Mouse (Mus musculus): Measurements from ENCODE around the gene Dnah10. TPM values are rescaled to one million over a fixed set of nuclear protein-coding genes. Genes with fewer than 3 reads are reported as not detected.
A peak's percentile ranks its signal among the peaks of the same experiment; 100 is the strongest.

Dnah10 gene
- polyA plus RNA-seq (2016; fragmentation: Nextera tagmentation; extraction: Ambion mirVana): 0.04 and 0.07 TPM in 2 replicates

DNA sequence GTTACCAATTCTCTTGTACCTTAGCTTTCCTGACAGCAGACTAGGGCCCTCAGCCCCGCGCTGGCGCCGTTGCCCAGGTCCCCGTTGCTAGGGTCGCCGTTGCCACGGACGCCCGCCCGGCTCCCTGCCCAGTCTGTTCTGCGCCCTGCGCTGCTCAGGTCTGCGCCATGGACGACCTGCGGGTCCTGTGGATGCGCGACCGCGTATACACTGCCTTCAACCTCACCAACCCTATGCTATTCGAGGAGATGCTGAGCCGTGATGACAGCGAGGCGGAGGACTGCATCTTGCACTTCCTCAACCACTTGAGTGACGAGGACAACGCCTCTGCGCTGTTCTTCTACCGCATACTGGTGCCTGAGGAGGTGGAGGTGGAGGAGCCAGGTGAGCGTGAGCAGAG, at the start of gene Dnah10:
TSS of gene Dnah10 (plus strand) at position 89 of the 400 bp plus-strand sequence.
- peak; percentile 59 for DNase-seq (ENCODE audit: low spot score)
- Histone ChIP-seq H3K27ac (replicated peaks) (no peak within 1 kb of the TSS), H3K4me1 (peaks cover 15% of the 10 kb centered on the region), H3K27me3 (replicated peaks; ENCODE audit: low read depth, poor library complexity, severe bottlenecking) (peaks cover 7% of the 10 kb centered on the region; the same call in 1 of the 2 replicates), H3K36me3 (replicated peaks) (peaks cover 41% of the 10 kb centered on the region), H3K4me3 (peak within 1 kb of the TSS; percentile 15; the same call in 1 of the 2 replicates), H3K9me3 (no peaks in the 10 kb centered on the region)
- 9% methylated on average over 29 of the region's 29 CpGs for WGBS

DNA sequence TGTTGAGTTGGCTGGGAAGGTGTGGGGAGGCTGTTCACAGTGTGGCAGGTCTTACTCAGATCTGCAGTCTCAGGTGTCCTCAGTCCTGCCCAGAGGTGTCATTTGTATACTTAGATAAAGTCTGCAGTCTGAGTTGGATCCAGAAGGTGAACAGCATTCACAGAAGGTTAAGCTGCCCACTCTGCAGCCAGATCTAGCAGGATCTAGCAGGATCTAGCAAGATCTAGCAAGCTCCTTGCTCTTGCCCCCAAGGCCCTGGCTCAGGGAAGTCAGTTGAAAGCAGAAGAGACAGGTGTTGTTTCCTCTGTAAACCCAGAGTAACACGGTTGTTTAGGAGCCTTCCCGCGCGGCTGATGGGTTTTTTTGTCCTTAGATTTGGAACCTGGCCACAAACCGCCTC, 11.1 kb upstream of the Dnah10 start:
- H3K9me3 ChIP-seq: 0 out of 2 replicates have a peak, but pooled peaks cover 3% of the 10 kb centered on the region
- H3K36me3 ChIP-seq (replicated peaks): peaks cover 85% of the 10 kb centered on the region
- H3K4me3 ChIP-seq: no peak overlapping the region
- no peaks in the 10 kb centered on the region for H3K4me1 ChIP-seq
- H3K27me3 ChIP-seq (replicated peaks; ENCODE audit: low read depth, poor library complexity, severe bottlenecking): no peaks in the 10 kb centered on the region
- H3K27ac ChIP-seq (replicated peaks): no peak overlapping the region
- 91% methylated on average over 5 of the region's 5 CpGs for WGBS
- DNase-seq (ENCODE audit: low spot score): no peak

DNA sequence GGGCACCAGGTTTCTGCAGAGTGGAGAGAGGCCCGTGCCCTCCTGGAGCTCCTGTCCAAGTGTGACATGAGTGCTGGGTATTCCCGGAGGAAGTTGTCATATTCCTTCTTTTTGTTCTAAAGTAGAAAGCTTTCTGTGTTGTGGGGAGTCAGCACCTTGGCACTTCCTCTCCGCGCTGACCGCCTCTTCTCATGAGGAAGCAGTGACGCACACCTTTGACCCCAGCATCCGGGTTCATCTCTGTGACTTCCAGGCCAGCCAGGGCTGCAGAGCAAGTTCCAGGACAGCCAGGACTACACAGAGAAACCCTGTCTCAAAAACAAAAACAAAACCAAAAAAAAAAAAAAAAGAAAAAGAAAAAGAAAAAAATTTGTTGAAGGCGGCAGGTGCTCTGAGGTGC, 9.8 kb upstream of the Dnah10 start:
- no peaks in the 10 kb centered on the region for H3K27me3 ChIP-seq (replicated peaks; ENCODE audit: low read depth, poor library complexity, severe bottlenecking)
- H3K4me1 ChIP-seq: no peaks in the 10 kb centered on the region
- H3K9me3 ChIP-seq: 0 out of 2 replicates have a peak, but pooled peaks cover 3% of the 10 kb centered on the region
- H3K27ac ChIP-seq (replicated peaks): no peak overlapping the region
- no peak overlapping the region for H3K4me3 ChIP-seq
- 92% methylated on average over 8 of the region's 8 CpGs for WGBS
- DNase-seq (ENCODE audit: low spot score): no peak
- H3K36me3 ChIP-seq (replicated peaks): peaks cover 99% of the 10 kb centered on the region

- 94% methylated on average over 11 of the region's 11 CpGs for WGBS
- H3K27me3 ChIP-seq (replicated peaks; ENCODE audit: low read depth, poor library complexity, severe bottlenecking): no peaks in the 10 kb centered on the region
These were observed 6.9 kb upstream of the Dnah10 start for GRCm38 (mm10) chr5:124717969-124718368.

DNA sequence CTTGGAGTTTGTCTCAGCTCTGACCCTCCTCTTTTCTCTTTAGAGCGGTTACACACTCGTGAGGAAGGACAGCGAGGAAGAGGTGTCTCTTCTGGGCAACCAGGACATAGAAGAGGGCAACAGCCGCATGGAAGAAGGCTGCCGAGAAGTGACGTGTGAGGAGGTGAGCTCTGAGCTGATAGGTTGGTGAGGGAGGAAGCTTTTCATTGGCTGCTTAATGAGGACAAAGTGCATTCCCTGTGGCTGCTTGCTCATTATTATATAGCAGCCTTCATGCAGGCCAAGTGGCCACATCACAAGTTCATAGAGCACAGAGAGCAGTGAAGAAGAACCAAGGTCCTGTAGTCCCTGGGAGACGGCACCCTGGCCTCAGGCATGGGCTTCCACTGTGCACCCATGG, 6.5 kb upstream of the Dnah10 start:
- H3K36me3 ChIP-seq (replicated peaks): peaks cover 98% of the 10 kb centered on the region
- no peak overlapping the region for H3K4me3 ChIP-seq
- WGBS: 91% methylated on average over 7 of the region's 7 CpGs

More at GRCm38 (mm10) chr5:124717969-124718368, 6.9 kb upstream of the Dnah10 start:
- no peak overlapping the region for H3K4me3 ChIP-seq
- DNase-seq (ENCODE audit: low spot score): no peak
- H3K9me3 ChIP-seq: no peaks in the 10 kb centered on the region
- no peaks in the 10 kb centered on the region for H3K4me1 ChIP-seq
- H3K36me3 ChIP-seq (replicated peaks): peaks cover 98% of the 10 kb centered on the region
- H3K27ac ChIP-seq (replicated peaks): no peak overlapping the region

GRCm38 (mm10) chr5:124723125-124723524, 1.8 kb upstream of the Dnah10 start:
- H3K36me3 ChIP-seq (replicated peaks): peaks cover 59% of the 10 kb centered on the region

More for the DNA sequence above, 6.5 kb upstream of the Dnah10 start:
- no peaks in the 10 kb centered on the region for H3K4me1 ChIP-seq
- no peak for DNase-seq (ENCODE audit: low spot score)
- no peaks in the 10 kb centered on the region for H3K27me3 ChIP-seq (replicated peaks; ENCODE audit: low read depth, poor library complexity, severe bottlenecking)
- H3K9me3 ChIP-seq: no peaks in the 10 kb centered on the region
- H3K27ac ChIP-seq (replicated peaks): no peak overlapping the region

DNA sequence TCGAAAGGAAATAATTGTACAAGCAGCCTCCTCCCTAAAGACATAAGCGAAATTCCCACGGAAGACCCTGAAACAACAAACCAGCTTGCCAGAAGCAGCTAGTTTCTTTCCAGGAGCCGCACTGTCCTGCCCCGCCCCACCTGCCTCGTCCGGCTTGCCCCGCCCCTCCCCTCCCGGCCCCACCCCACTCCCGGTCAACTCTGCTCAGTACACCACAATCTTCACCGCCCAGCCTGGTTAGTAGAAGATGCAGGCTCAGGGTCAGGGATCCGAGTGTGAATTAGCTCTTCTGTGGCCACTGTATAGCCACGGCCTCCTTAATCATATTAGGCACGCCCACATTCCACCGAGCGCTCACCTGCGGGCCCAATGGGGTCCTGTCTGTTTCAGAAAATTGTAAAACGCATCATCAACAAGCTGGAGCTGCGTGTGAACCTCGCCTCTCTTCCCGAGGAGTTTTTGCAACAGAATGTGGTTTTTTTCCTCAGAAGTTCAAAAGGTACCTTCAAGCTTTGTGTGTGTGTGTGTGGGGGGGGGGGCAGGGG, 4.8 kb downstream of the Dnah10 start:
- H3K4me1 ChIP-seq: peaks cover 13% of the 10 kb centered on the region
- H3K27ac ChIP-seq (replicated peaks): no peak overlapping the region
- H3K27me3 ChIP-seq (replicated peaks; ENCODE audit: low read depth, poor library complexity, severe bottlenecking): peaks cover 7% of the 10 kb centered on the region; the same call in 1 of the 2 replicates
- DNase-seq (ENCODE audit: low spot score): peak; percentile 42
- H3K4me3 ChIP-seq: peak overlapping the region; percentile 46
- no peaks in the 10 kb centered on the region for H3K9me3 ChIP-seq
- 15% methylated on average over 21 of the region's 21 CpGs for WGBS
- no peaks in the 10 kb centered on the region for H3K36me3 ChIP-seq (replicated peaks)

More at GRCm38 (mm10) chr5:124723125-124723524, 1.8 kb upstream of the Dnah10 start:
- Histone ChIP-seq H3K4me3 (no peak overlapping the region), H3K27me3 (replicated peaks; ENCODE audit: low read depth, poor library complexity, severe bottlenecking) (peaks cover 7% of the 10 kb centered on the region; the same call in 1 of the 2 replicates), H3K9me3 (no peaks in the 10 kb centered on the region), H3K4me1 (peaks cover 9% of the 10 kb centered on the region), H3K27ac (replicated peaks) (no peak overlapping the region)
- 92% methylated on average over 6 of the region's 6 CpGs for WGBS
- DNase-seq (ENCODE audit: low spot score): no peak

DNA sequence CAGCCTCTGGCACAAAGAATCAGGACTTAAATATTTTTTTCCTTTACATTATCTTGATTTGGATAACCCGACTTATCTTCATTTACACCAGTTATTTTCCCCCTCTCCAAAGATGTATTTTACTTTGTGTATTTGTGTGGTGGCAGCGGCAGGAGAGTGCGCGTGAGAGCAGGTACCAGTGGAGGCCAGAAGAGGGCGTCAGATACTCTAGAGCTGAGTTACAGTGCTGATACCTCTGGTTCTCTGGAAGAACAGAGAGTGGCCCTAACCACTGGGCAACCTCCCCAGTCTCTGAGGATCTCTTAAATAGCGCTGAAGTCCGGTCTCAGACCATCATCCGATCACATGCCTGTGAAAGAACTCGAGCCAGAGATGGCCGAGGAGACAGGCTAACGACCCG, 9.1 kb downstream of the Dnah10 start:
- no peak for DNase-seq (ENCODE audit: low spot score)
- Histone ChIP-seq H3K4me1 (peaks cover 6% of the 10 kb centered on the region), H3K27me3 (replicated peaks; ENCODE audit: low read depth, poor library complexity, severe bottlenecking) (no peaks in the 10 kb centered on the region), H3K27ac (replicated peaks) (no peak overlapping the region), H3K36me3 (replicated peaks) (no peaks in the 10 kb centered on the region), H3K4me3 (no peak overlapping the region), H3K9me3 (no peaks in the 10 kb centered on the region)
- WGBS: 89% methylated on average over 12 of the region's 12 CpGs

DNA sequence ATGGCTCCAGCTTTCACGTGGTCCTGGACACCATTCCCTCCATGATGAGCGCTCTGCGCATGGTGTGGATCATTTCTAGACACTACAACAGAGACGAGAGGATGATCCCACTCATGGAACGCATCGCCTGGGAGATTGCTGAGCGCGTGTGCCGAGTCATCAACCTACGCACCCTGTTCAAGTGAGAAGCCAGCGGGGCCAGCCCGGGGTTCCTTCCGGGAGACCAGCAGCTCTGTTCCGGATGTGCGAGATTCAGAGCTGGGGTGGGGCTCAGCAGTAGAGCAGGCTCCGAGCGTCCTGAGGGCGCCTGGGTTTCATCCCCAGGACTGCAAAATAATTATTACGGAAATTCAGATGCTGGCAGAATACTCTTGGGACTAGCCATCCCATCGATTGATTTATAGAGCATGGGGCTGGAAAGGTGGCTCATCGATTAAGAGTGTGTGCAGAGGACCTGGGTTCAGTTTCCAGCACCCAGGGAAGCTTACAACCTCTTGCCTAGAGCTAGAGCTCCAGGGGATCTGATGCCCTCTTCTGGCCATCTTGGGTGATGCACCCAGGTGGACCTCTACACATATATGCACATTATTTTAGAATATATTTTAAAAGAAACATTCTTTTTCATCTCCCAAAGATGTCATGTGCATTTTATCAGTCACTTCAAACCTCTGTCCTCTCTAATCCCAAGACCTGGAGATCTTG, 17.2 kb downstream of the Dnah10 start:
- no peaks in the 10 kb centered on the region for H3K4me1 ChIP-seq
- WGBS: 95% methylated on average over 21 of the region's 21 CpGs
- no peak for DNase-seq (ENCODE audit: low spot score)
- no peaks in the 10 kb centered on the region for H3K36me3 ChIP-seq (replicated peaks)
- H3K27me3 ChIP-seq (replicated peaks; ENCODE audit: low read depth, poor library complexity, severe bottlenecking): no peaks in the 10 kb centered on the region
- H3K27ac ChIP-seq (replicated peaks): no peak overlapping the region
- H3K4me3 ChIP-seq: no peak overlapping the region
- peaks cover 12% of the 10 kb centered on the region; the same call in 1 of the 2 replicates for H3K9me3 ChIP-seq

DNA sequence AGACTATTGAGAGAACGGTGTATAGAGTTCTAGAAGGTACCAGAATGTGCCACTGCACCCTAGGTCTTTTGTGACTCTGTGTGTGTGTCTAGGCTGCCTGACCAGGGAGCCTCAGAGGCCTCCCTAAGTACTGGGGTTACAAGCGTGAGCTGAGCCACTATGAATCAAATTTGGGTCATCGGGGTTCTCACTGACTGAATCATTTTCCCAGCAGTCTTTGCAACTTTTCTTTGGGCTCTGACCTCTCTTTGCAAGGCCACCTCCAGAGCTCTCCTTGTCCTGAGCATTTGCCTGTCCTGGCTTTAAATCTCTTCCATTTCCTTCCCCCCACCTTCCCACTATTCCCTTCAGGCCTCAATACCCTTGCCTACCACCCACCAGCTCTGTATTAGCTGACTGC, 19.0 kb downstream of the Dnah10 start:
- H3K27me3 ChIP-seq (replicated peaks; ENCODE audit: low read depth, poor library complexity, severe bottlenecking): no peaks in the 10 kb centered on the region
- no peaks in the 10 kb centered on the region for H3K4me1 ChIP-seq
- no peak overlapping the region for H3K4me3 ChIP-seq
- 85% methylated on average over 3 of the region's 3 CpGs for WGBS
- no peak overlapping the region for H3K27ac ChIP-seq (replicated peaks)
- no peak for DNase-seq (ENCODE audit: low spot score)
- peaks cover 12% of the 10 kb centered on the region; the same call in 1 of the 2 replicates for H3K9me3 ChIP-seq
- no peaks in the 10 kb centered on the region for H3K36me3 ChIP-seq (replicated peaks)

- 93% methylated on average over 15 of the region's 15 CpGs for WGBS
These were observed 21.3 kb downstream of the Dnah10 start for GRCm38 (mm10) chr5:124746220-124746619.

GRCm38 (mm10) chr5:124748296-124748695, 23.4 kb downstream of the Dnah10 start:
- no peaks in the 10 kb centered on the region for H3K4me1 ChIP-seq
- H3K27me3 ChIP-seq (replicated peaks; ENCODE audit: low read depth, poor library complexity, severe bottlenecking): no peaks in the 10 kb centered on the region
- WGBS: 85% methylated on average over 18 of the region's 18 CpGs
- H3K9me3 ChIP-seq: no peaks in the 10 kb centered on the region
- H3K36me3 ChIP-seq (replicated peaks): no peaks in the 10 kb centered on the region
- H3K4me3 ChIP-seq: no peak overlapping the region
- DNase-seq (ENCODE audit: low spot score): no peak
- H3K27ac ChIP-seq (replicated peaks): no peak overlapping the region

More at GRCm38 (mm10) chr5:124746220-124746619, 21.3 kb downstream of the Dnah10 start:
- Histone ChIP-seq H3K4me1 (no peaks in the 10 kb centered on the region), H3K36me3 (replicated peaks) (no peaks in the 10 kb centered on the region), H3K27ac (replicated peaks) (no peak overlapping the region), H3K9me3 (peaks cover 9% of the 10 kb centered on the region; the same call in 1 of the 2 replicates), H3K27me3 (replicated peaks; ENCODE audit: low read depth, poor library complexity, severe bottlenecking) (no peaks in the 10 kb centered on the region), H3K4me3 (no peak overlapping the region)
- DNase-seq (ENCODE audit: low spot score): no peak

GRCm38 (mm10) chr5:124751656-124752055, 26.8 kb downstream of the Dnah10 start:
- 92% methylated on average over 9 of the region's 9 CpGs for WGBS

More at GRCm38 (mm10) chr5:124751656-124752055, 26.8 kb downstream of the Dnah10 start:
- H3K36me3 ChIP-seq (replicated peaks): no peaks in the 10 kb centered on the region
- DNase-seq (ENCODE audit: low spot score): no peak
- H3K27me3 ChIP-seq (replicated peaks; ENCODE audit: low read depth, poor library complexity, severe bottlenecking): no peaks in the 10 kb centered on the region
- H3K4me1 ChIP-seq: no peaks in the 10 kb centered on the region
- no peak overlapping the region for H3K27ac ChIP-seq (replicated peaks)
- no peak overlapping the region for H3K4me3 ChIP-seq
- no peaks in the 10 kb centered on the region for H3K9me3 ChIP-seq
